Mouse (Mus musculus) heart, embryonic 16.5 days (tissue): ENCODE results near the gene Dqx1. TPM values are rescaled to one million over a fixed set of nuclear protein-coding genes. Genes with fewer than 3 reads are reported as not detected.
A peak's percentile ranks its signal among the peaks of the same experiment; 100 is the strongest.

Experiments
- ATAC-seq: fragments of 200-750 bp; cut with Nextera tagmentation; replicated peaks from 2 replicates; pipeline ENCODE4 v1.8.0; 2017; ENCODE audit warnings: moderate number of reproducible peaks; ENCODE audit not compliant: insufficient read depth, low FRiP score; ENCODE audit errors: extremely low read depth
- H3K27ac ChIP-seq: fragments of 300-500 bp; sonication (generic); 2 replicates; pipeline ENCODE4 v1.5.1; 2014; ENCODE audit warnings: mild to moderate bottlenecking, low read length, control low read depth, moderate library complexity
- H3K27me3 ChIP-seq: fragments of 300-500 bp; sonication (generic); 2 replicates; pipeline ENCODE4 v1.6.1; 2014; ENCODE audit warnings: low read length, mixed read lengths; ENCODE audit not compliant: control insufficient read depth, insufficient read depth
- H3K36me3 ChIP-seq: fragments of 300-500 bp; sonication (generic); 2 replicates; pipeline ENCODE4 v1.6.1; 2014; ENCODE audit not compliant: control insufficient read depth, insufficient read depth
- H3K4me1 ChIP-seq: fragments of 300-500 bp; sonication (generic); 2 replicates; pipeline ENCODE4 v1.6.1; 2014; ENCODE audit warnings: low read length, mixed read lengths; ENCODE audit not compliant: control insufficient read depth, insufficient read depth
- H3K4me2 ChIP-seq: fragments of 300-500 bp; sonication (generic); 2 replicates; pipeline ENCODE4 v1.6.1; 2014; ENCODE audit warnings: low read depth, mild to moderate bottlenecking, control low read depth, low read length
- H3K4me3 ChIP-seq: fragments of 300-500 bp; sonication (generic); 2 replicates; pipeline ENCODE4 v1.5.1; 2014; ENCODE audit warnings: mild to moderate bottlenecking, control low read depth, low read length
- H3K9ac ChIP-seq: fragments of 300-500 bp; sonication (generic); 2 replicates; pipeline ENCODE4 v1.6.1; 2014; ENCODE audit warnings: low read length, control low read depth
- H3K9me3 ChIP-seq: fragments of 300-500 bp; sonication (generic); replicated peaks from 2 replicates; pipeline ENCODE4 v1.6.1; 2016; ENCODE audit warnings: low read length; ENCODE audit not compliant: control insufficient read depth
- WGBS: fragments of 180-500 bp; shearing (Covaris S2); extraction: QIAGEN DNeasy Blood & Tissue Kit; methylation state at CpG from one replicate; pipeline ENCODE4 v1.1.7; 2014; 5-methylcytosine and 5-hydroxymethylcytosine counted together
- polyA plus RNA-seq: library from polyadenylated mRNA; unstranded; fragments of >200 nt; fragmentation: Nextera tagmentation; extraction: Ambion mirVana; gene quantifications from 2 replicates; pipeline ENCODE4 v1.2.1, GENCODE M21; 2015

The Dqx1 gene
- polyA plus RNA-seq, 1 experiment from 2014 or later, result 0.75 TPM

DNA sequence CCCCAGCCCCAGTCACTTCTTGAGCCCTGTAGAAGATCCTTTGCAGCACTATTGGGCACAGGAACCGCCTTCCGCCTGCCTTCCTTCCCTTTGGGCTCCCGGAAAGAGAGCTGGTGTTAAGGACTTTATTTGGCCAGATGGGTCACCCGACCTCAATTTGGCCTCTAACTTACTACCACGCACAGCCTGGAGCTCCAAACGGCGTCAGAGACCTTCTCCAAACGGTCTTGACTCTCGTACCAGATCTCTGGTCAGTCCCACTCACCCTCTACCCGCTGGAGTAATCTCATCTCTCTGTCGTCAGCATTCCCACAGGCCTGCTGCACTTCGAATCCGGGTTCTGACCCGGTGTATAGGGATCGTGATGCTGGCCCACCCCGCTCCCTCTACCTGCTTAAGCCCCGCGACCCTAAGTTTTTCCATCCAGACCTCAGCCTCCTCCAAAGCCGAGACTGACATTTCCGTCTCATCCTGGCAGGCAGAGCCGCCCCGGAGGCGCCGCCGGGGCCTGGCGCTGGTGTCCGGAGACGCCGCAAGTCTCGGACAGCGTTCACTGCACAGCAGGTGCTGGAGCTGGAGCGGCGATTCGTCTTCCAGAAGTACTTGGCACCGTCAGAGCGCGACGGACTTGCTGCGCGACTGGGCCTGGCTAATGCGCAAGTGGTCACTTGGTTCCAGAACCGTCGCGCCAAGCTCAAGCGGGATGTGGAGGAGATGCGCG, 29.7 kb downstream of the Dqx1 start:
- Histone ChIP-seq H3K9me3 (no peaks in the 10 kb centered on the region), H3K4me2 (peak overlapping the region; percentile 62), H3K9ac (peak overlapping the region; percentile 1), H3K4me3 (peak overlapping the region; percentile 45), H3K27me3 (peaks cover 63% of the 10 kb centered on the region), H3K4me1 (peaks cover 6% of the 10 kb centered on the region), H3K36me3 (no peaks in the 10 kb centered on the region), H3K27ac (no peak overlapping the region)
- 2% methylated on average over 47 of the region's 47 CpGs for WGBS
- no peak for ATAC-seq

DNA sequence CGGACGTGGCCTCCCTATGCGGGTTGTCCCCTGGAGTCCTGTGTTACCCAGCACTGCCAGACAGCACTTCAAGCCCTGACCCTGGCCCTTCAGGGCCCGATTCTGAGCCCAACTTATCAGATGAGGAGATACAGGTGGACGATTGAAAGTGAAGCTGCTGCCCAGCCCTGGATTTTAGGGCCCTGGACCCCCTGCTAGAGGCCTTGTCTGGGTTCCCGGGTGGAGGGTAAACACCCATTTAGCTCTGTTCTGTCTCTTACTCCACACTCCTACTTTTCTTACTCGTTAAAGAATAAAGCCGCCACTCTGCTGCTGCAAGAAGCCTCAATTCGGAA, 30.2 kb downstream of the Dqx1 start:
- Histone ChIP-seq H3K36me3 (no peaks in the 10 kb centered on the region), H3K9me3 (no peaks in the 10 kb centered on the region), H3K4me2 (peak overlapping the region; percentile 62), H3K27ac (no peak overlapping the region), H3K4me1 (peaks cover 8% of the 10 kb centered on the region), H3K4me3 (peak overlapping the region; percentile 45), H3K27me3 (peaks cover 58% of the 10 kb centered on the region), H3K9ac (peak overlapping the region; percentile 1; the same call in 1 of the 2 replicates)
- ATAC-seq, result no peak
- WGBS, result 15% methylated on average over 9 of the region's 9 CpGs

DNA sequence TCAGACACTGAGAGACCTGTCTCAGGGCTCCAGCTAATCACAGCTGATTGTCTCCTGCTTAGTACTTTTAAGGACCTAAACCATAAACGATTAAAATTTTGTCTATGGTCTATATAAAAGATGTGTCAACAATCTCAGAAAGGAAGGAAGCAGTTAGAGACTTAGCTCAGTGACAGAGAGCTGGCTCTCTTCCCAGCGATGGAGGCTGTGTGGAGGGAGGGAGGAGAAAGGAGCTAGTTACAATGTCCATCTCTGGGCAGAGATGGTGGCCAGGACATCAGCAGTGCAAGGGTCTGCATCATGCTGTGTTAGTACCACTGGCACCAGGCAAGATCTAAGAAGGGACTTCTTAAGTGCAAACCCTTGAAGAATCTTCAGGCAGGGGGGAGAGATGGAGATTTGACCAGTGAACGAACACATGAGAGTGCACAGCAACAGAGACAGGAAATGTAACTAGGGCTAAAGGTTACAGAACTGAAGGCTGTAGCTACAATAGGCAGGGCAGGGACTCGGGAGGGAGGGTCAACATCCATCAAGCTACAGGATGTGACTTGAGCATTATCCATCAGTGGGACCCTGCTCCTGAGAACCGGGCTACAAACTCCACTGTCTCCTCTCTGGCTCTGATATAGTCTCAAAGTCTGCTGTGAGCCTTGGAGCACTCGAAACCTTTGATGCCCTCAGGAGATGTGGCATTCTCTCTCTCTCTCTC, 34.9 kb downstream of the Dqx1 start:
- Histone ChIP-seq H3K9ac (no peak overlapping the region), H3K36me3 (no peaks in the 10 kb centered on the region), H3K4me1 (peaks cover 2% of the 10 kb centered on the region; the same call in 1 of the 2 replicates), H3K27me3 (peaks cover 22% of the 10 kb centered on the region), H3K4me2 (no peak overlapping the region), H3K9me3 (no peaks in the 10 kb centered on the region), H3K4me3 (no peak overlapping the region), H3K27ac (peak overlapping the region; percentile 31; the same call in 1 of the 2 replicates)
- peak; percentile 28; the same call in 1 of the 2 replicates for ATAC-seq
- 33% methylated on average over 6 of the region's 6 CpGs for WGBS

DNA sequence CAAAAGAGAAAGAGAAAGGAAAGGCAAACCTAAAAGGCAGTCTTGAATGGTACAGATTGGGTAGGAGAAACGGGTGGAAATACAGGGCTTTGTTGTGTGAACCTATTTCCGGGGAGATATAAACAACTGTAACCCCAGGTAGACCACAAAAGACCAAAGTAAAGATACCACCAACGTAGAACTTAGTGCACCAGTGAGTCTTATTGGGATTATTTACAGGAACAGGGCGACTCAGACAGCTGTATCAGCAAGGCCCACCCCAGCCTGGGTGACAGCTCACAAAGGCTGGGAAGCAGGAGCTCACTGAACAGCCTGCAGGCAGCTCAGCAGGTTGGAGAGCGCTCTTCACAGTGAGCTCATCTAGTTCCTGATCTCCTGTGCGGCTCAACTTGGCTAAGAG, 38.3 kb downstream of the Dqx1 start:
- no peak overlapping the region for H3K4me3 ChIP-seq
- 36% methylated on average over 6 of the region's 6 CpGs for WGBS
- H3K27ac ChIP-seq, result no peak overlapping the region
- no peaks in the 10 kb centered on the region for H3K36me3 ChIP-seq
- peaks cover 4% of the 10 kb centered on the region for H3K4me1 ChIP-seq
- no peak for ATAC-seq
- no peaks in the 10 kb centered on the region for H3K9me3 ChIP-seq
- H3K4me2 ChIP-seq, result no peak overlapping the region
- peaks cover 6% of the 10 kb centered on the region for H3K27me3 ChIP-seq
- H3K9ac ChIP-seq, result no peak overlapping the region

DNA sequence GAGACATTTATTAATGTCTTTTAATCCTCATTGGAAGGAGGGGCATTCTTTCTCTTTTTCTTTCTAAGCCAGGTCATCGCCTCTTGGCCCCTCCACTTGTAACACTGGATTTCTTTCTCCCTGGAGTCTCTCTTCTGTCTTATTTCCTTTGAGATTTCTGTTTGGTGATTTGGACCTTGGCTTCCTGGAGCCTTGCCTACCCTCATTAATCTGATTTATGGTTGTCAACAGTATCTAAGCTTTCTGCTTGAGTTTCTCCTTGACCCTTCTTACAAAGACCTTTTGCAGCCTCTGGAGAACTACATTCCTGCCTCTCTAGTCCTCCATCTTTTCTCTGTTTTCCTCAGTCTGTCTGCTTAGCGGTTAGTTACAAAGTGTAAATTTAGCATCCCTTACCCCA, 40.8 kb downstream of the Dqx1 start:
- 67% methylated on average over 2 of the region's 2 CpGs for WGBS
- Histone ChIP-seq H3K4me1 (peaks cover 16% of the 10 kb centered on the region), H3K9me3 (no peaks in the 10 kb centered on the region), H3K9ac (no peak overlapping the region), H3K27ac (no peak overlapping the region), H3K4me2 (no peak overlapping the region), H3K36me3 (no peaks in the 10 kb centered on the region), H3K4me3 (no peak overlapping the region), H3K27me3 (peaks cover 6% of the 10 kb centered on the region)
- no peak for ATAC-seq

DNA sequence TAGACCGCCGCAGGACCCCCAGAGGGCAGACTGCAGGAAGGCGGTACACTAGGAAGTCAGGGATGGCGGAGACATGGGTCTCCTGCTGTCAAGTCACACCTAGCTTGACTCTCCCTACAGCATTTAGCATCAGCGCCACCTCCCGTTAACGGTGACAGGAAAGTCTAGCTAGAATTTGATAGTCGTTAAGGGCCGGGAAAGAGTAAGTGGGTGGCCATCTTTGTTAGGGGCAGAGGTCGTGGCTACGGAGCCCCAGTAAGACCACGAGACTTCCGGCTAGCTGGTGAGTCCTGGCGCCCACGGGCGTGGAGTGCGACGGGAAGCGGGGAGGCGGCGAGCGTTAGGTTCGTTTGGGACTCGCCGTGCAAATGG, 43.7 kb downstream of the Dqx1 start, which contains the start of the genes Ccdc142 and Gm42688:
Gene Ccdc142, plus strand, starts transcription at position 286 of the 372 bp plus-strand sequence.
Gene Gm42688, plus strand, starts transcription at position 302 of the 372 bp plus-strand sequence.
- Histone ChIP-seq H3K9ac (peak within 1 kb of the TSS; percentile 92), H3K36me3 (no peaks in the 10 kb centered on the region), H3K27ac (peak within 1 kb of the TSS; percentile 87), H3K9me3 (no peaks in the 10 kb centered on the region), H3K27me3 (peaks cover 3% of the 10 kb centered on the region), H3K4me1 (peaks cover 17% of the 10 kb centered on the region), H3K4me3 (peak within 1 kb of the TSS; percentile 81), H3K4me2 (peak within 1 kb of the TSS; percentile 97)
- ATAC-seq, result peak; percentile 86
- WGBS, result under 1% methylated on average over 25 of the region's 25 CpGs

DNA sequence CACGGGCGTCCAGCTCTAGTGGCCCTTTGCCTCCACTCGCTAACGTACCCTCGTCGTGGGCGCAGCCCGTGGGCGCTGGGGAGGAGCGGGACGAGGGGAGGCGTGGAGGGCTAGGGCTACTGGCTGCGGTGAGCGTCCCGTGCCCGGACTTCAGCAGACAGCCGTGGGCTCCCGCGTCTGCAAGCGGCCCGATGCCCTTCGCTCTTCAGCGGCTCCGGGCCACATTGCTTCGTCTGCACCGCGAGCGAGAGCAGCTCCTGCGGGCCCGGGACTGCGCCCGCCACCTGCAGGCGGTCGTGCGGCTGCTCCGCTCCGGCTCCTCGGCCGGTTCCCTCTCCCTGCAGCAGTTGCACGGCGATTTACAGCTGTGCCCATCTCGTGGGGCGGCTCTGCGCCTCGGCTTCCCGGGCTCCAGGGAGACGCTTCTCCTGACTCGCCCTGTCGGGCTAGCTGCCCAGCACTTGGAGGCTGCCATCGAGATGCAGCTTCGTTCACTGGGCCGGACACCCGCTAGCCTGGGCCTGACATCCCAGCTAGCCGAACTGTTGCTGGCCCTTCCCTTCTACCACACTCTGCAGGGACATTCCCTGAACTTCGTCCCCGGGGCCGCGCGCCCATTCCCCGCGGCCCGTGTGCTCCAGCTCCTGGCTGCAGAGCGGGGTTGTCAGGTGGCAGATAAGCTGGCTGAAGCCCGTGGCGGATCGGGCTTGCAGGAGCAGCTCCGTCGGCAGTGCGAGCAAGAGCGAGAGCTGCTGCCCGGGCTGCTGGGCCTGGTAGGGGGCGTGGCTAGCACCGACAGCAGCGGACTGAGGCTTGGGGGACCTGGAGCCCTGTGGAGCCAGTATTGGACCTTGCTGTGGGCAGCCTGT, 44.3 kb downstream of the Dqx1 start:
- Histone ChIP-seq H3K27me3 (peaks cover 3% of the 10 kb centered on the region), H3K9me3 (no peaks in the 10 kb centered on the region), H3K27ac (peak overlapping the region; percentile 87), H3K9ac (peak overlapping the region; percentile 92), H3K4me3 (peak overlapping the region; percentile 81), H3K36me3 (no peaks in the 10 kb centered on the region), H3K4me1 (peaks cover 17% of the 10 kb centered on the region), H3K4me2 (peak overlapping the region; percentile 97)
- under 1% methylated on average over 72 of the region's 74 CpGs for WGBS
- peak; percentile 79 for ATAC-seq

DNA sequence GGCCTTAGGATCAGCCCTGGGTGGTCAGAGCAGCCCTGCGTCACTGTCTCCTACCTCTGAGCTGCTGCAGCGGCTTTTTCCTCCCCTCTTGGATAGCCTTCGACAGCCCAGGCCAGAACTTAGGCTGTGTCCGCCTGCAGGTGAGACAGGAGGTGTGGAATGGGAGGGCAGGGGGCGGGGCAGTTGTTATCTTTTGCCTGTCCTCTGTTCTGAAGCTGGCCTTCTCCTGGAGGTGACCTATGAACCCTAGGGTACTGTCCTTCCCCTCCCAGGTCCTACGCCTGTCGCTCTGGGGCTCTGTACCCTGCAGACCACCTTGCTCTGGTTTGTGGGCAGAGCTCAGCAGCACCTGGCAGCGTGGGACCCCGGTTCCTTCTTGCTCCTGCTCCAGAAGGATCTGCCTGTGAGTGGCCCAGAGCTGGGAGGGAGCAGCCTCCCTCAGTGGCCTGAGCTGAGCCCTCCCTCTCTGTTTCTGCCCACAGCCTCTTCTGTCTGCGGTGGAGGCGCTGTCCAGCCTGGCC, 45.5 kb downstream of the Dqx1 start:
- Histone ChIP-seq H3K4me2 (no peak overlapping the region), H3K36me3 (no peaks in the 10 kb centered on the region), H3K9ac (peak overlapping the region; percentile 92; the same call in 1 of the 2 replicates), H3K27ac (no peak overlapping the region), H3K4me3 (no peak overlapping the region), H3K4me1 (peaks cover 20% of the 10 kb centered on the region), H3K27me3 (peaks cover 3% of the 10 kb centered on the region), H3K9me3 (no peaks in the 10 kb centered on the region)
- WGBS, result 60% methylated on average over 11 of the region's 11 CpGs
- no peak for ATAC-seq
